Mouse (Mus musculus) brain, embryonic 18.5 days (tissue): ENCODE data around the gene Il16.
"Not testable (repeated sequence)": the region's sequence is repeated elsewhere in the genome, so short reads cannot be mapped to it uniquely, and the experiment has no call there.

ENCODE experiments used
- DNase-seq: peaks from one replicate; pipeline ENCODE4 v3.0.0-alpha.2; 2012; ENCODE audit warnings: low read depth, low spot score

Gene Il16

DNA sequence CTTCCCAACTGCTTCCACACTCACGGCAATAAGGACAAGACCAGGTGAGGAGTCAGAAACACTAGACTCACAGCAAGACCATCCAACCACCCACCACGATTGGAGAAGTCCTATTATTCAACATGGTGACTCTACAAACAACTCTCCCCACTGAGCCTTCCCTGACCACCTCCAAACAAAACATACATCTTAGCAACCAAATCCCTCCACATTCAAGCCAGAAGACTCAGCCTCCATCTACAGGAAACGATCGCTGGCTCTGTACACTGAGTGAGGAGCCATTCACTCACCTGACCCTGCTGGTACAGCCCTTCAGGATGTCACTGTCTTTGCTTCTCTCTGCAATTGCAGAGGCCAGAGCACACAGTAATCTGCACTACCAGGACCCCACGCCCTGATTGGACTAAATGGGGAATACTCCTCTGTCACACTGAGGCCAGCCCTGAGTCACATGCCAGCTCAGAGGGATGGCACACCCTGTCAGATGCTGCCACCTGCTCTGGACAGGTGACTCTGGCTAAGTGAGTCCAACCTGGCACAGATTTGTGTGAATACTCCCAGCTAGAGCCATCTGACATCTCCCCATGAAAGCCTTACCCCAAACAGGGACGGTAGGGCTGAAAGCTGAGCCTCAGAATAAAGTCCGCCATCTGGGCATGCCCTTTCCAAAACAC, 10.3 kb downstream of the Il16 start:
- no peak for DNase-seq

DNA sequence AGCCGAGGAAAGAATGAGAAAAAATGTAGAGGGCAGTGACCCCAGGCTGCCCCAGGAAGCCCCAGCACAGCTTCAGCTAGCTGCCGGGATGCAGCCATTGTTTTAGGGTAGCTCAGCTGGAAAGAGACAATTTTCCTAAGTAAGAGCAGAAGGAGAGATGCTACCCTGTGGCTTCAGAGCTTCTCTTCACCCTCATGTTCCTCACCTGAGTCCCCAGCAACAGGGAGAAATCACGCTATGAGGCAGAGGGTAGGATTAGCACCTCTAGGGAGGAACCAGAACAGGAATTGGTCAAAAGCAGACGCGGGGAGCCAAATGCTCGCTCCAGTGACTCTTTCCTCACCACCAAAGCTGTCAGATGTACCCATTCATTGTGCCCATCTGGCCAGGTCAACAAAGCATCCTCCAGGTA, 10.8 kb downstream of the Il16 start:
- DNase-seq, result no peak

GRCm38 (mm10) chr7:83734246-83734645, 11.3 kb downstream of the Il16 start:
- DNase-seq, result no peak

DNA sequence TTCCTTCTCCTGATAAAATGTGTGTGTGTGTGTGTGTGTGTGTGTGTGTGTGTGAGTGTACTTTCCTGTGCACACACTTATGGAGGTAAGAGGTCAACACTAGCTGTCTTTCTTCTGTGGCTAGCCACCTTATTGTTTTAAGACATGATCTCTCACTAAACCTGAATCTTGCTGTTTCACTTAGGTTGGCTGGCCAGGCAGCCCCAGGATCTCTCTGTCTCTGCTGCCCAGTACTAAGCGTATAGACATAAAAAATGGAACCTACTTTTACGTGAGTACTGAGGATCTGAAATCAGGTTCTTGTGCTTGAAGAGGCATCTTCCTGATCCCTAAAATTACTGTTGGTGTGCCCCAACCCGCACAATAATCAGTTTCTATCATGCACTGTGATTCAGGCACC, 12.7 kb downstream of the Il16 start:
- no peak for DNase-seq

GRCm38 (mm10) chr7:83731961-83732666, 13.4 kb downstream of the Il16 start:
- no peak for DNase-seq

GRCm38 (mm10) chr7:83731297-83731696, 14.2 kb downstream of the Il16 start:
- DNase-seq, result no peak

GRCm38 (mm10) chr7:83726936-83727632, 18.4 kb downstream of the Il16 start:
- no peak for DNase-seq

DNA sequence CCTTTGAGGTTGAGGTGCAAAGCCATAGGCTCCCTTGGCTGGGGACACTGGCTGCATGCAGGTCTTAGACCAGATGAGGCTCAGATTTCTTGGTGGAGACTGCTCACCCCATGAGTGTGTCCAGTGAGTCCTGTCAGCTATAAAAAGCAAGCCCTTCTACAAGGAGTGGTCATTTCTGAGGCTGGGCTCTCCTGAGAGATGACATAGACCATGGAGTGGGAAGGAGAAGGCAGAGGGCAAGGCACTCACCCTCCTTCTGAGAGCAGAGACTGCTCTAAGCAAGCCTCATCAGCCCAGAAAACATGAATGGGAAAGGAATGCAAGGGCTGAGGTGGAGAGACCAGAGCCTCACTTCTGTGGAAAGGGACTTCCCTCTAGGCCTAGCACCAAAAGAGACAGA, 19.7 kb downstream of the Il16 start:
- DNase-seq, result no peak

GRCm38 (mm10) chr7:83724541-83724940, 21.0 kb downstream of the Il16 start:
- DNase-seq, result no peak

DNA sequence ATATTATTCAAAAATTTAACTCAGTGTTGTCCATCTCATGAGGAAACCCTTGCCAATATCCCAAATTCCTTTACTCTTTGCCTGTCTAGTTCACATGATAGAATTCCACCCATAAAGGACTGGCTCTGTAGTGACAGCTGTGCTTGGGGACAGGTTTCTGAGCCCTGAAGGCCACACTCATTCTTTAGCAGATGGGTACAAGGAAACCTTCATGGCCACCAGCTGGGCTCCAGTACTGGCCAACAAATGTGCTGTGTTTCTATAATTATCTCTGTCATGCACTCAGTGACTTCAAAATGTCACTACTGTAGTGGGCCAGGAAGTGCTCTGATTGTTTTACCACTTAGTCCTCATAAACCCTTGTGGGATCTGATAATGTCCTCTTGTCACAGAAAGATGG, 21.6 kb downstream of the Il16 start:
- DNase-seq, result no peak

GRCm38 (mm10) chr7:83723221-83723620, 22.3 kb downstream of the Il16 start:
- DNase-seq, result no peak

- DNase-seq, result no peak
Measured at GRCm38 (mm10) chr7:83722485-83722884, 23.0 kb downstream of the Il16 start.

- DNase-seq, result no peak
Measured at GRCm38 (mm10) chr7:83720231-83720630, 25.3 kb downstream of the Il16 start.

DNA sequence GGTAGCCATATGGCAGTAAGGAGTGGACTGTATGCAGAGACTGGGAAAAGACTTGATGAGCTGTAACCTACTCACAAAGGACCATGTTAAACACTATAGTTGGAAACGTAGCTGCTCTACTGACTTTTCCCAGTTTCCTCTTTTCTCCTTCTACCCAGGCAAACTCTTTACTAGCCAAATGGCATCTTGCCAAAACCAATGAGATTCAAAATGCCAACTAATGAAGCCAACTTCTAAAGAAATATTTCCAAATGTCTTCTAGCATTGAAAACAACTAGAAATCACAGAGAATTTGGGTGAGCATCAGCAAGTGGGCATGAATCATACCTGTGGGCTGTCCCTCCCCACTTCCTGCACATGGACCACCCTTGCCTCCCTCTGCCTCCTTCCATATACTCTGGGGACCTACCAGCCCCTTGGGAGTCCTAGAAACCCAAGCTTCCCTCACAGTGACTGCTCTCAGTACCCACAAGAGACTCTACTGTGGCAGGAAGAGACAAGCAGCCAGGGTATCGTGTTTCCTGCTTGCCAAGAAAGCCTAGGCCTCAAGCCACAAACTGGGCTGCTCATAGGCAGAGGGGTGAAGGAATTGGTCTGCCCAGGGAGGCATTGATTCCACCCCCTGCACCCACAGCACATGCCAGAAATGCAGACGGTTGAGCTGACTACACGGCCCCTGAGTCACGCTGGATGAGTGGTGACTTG, 28.4 kb downstream of the Il16 start:
- no peak for DNase-seq

- no peak for DNase-seq
Measured at GRCm38 (mm10) chr7:83713639-83714038, 31.9 kb downstream of the Il16 start.

GRCm38 (mm10) chr7:83711676-83712259, 33.8 kb downstream of the Il16 start:
- DNase-seq, result not testable (repeated sequence)

GRCm38 (mm10) chr7:83703046-83703775, 42.3 kb downstream of the Il16 start:
- DNase-seq, result no peak

DNA sequence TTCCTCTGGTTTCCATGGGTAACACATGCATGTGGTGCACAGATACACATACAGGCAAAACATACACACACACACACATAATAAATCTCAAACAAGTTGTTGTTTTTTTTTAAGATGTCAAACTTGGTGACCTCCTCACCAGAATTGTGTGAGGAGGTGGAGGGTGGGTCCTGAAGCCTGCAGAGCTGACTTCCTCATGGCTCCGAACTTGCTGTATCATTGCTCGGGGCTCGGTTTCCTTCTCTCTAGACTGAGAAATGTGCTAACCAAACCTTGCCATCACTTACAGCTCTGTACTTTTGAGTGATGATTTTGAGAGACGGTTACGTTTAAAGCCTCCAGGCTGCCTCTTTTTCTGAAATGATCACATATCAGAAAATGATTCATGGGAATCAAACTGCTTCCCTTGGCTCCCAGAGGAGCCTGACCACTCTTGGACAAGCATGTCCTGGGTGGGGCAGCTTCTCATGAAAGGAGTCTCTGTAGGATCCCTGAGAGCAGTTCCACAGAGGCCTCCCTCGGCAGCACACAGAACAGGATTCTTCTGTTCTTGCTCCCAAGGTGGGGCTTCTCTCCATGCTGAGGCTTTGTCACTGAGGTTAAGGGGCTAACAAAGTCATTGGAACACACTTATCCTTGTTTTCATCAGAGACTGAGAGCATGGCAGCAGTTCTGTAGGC, 46.3 kb downstream of the Il16 start:
- no peak for DNase-seq

DNA sequence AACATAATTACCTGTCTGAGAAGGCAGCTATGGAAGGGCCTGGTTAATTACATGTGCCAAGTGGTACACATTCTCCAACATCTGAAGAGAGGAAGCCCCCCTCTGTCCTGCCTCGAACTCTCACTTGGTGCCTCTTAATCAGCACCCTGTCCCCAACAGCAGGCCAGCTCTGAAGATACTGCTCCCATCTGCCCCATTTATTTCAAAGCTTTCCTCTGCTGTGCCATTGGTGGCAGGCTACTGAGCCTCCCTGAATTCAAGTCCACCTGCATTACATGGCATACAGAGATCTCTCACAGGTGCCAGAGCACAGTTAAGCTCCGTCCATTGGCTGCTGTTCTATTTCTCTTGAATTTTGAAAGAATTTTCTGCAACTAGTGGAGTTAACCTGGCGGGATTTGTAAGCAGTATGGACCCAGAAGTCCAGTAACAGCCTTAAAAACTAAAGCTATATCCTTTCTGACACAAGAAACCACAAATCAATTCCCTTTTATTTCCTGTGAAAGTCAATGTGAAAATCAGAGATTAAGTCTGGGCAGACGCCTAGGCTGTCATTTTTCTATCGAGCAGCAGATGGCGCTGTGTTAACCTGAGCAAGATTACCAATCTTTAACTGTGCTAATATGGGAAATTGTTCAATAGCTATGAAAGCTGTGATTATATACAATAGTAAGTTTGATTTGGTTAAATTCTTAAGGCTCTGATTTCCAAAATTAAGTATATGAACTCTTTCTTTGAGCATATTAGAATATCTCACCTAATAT, 49.9 kb downstream of the Il16 start:
- no peak for DNase-seq
